Mouse (Mus musculus) embryonic stem cell, embryonic (primary cell): Measurements from ENCODE around the gene Htra2.

Experiments used
- CTCF ChIA-PET, 4 experiments: fragments of 300-600 bp in 2 of 4; fragments of 350-600 bp in 2 of 4; sonication (Branson Sonifier 250); formaldehyde crosslinking; loops; one replicate each; lab custom pipeline; 2022; ENCODE audit warnings: inconsistent platforms in 2 of 4; lab: Charles Lee
- POLR2A ChIA-PET, 4 experiments: fragments of 300-600 bp in 2 of 4; fragments of 350-600 bp in 2 of 4; sonication (Branson Sonifier 250); formaldehyde crosslinking; loops; one replicate each; lab custom pipeline; 2022; ENCODE audit warnings: antibody characterized with exemption in 4 of 4, inconsistent platforms in 1 of 4; lab: Charles Lee

Htra2 gene

GRCm38 (mm10) chr6:83008659-83009058 lies 46.4 kb downstream of the Htra2 start:
- ChIA-PET POLR2A (interaction anchor here in 1 of 4 experiments (1.0 kb wide), 1 partner anchor 22 kb away, joined by 3 read pairs; no protein-coding TSS in a partner anchor), CTCF (no interaction called here)

GRCm38 (mm10) chr6:83006114-83006513 lies 49.0 kb downstream of the Htra2 start:
- ChIA-PET POLR2A (interaction anchor here in 1 of 4 experiments (0.5 to 1.6 kb wide), 5 partner anchors 17 to 169 kb away, joined by 3 to 4 read pairs (median 3); partner anchors contain the start of genes Dok1 and Loxl3), CTCF (interaction anchor here (0.6 to 1.8 kb wide), 4 partner anchors 9 to 31 kb away, joined by 3 to 10 read pairs (median 6); no protein-coding TSS in a partner anchor)

DNA sequence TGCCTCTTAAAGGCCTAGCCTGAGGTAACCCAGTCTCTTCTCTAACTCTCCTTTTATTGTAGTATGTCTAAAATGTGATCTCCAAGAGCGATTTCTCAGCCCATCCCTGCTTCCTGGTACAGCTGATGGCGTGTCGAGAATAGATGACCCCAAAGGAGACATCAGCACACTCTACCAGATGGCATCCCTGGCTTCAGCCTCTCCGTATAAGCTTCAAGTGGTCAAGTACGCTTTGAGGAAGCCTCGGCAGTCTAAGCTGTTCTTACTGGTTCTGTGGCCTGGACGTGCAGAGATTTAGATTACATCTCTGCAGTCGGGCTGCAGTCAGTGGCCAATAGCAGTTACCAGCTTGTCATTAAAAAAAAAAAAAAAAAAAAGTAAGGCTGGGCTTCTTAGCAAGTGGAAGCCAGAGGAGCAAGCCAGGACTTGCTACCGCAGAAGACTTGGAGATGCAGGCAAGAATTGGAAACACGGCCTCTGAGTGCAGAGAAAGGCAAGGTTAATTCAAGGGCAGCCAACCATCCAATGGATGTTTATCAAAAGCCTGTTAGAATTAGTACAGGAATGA lies 49.5 kb downstream of the Htra2 start:
- ChIA-PET POLR2A (interaction anchor here in 2 of 4 experiments (0.5 to 1.6 kb wide), 11 partner anchors 9 to 170 kb away, joined by 3 to 7 read pairs (median 4); partner anchors contain the start of genes Htra2 (in 2 of the 2), Aup1 (in 1 of the 2), Dok1 (in 1 of the 2) and Loxl3 (in 1 of the 2)), CTCF (interaction anchor here (0.6 to 1.8 kb wide), 11 partner anchors 9 to 260 kb away, joined by 3 to 10 read pairs (median 3); no protein-coding TSS in a partner anchor)

DNA sequence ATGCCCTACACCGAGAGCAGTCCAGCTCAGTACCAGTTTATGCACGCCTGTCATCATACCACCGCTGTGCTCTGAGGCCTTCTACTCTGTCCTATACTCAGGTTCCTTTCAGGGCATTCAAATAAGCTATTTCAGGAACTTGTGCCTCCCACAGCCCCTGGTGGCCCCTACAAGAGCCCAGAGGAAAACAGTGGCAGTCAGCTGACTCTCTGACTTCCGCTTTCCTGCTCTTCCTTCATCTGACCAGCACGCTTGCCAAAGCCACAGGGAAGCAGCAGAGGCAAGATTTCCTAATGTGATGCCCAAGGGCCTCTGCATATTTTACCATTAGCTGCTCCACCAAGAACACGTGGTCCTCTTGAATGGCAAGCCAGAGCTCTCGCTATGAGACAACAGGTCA lies 50.2 kb downstream of the Htra2 start:
- POLR2A ChIA-PET: interaction anchor here in 2 of 4 experiments (0.7 to 1.6 kb wide), 8 partner anchors 9 to 231 kb away, joined by 3 to 7 read pairs (median 4); partner anchors contain the start of genes Htra2 (in 2 of the 2), Aup1 (in 1 of the 2), Pcgf1 (in 1 of the 2) and Wbp1 (in 1 of the 2)

GRCm38 (mm10) chr6:83004309-83004708 lies 50.8 kb downstream of the Htra2 start:
- POLR2A ChIA-PET: interaction anchor here in 2 of 4 experiments (1.1 to 1.6 kb wide), 8 partner anchors 8 to 231 kb away, joined by 3 to 7 read pairs (median 4); partner anchors contain the start of genes Aup1 (in 1 of the 2), Htra2 (in 1 of the 2), Pcgf1 (in 1 of the 2) and Wbp1 (in 1 of the 2)
- CTCF ChIA-PET: interaction anchor here in 3 of 4 experiments (0.5 to 1.8 kb wide), 3 partner anchors 8 to 267 kb away, joined by 3 to 8 read pairs (median 6); no protein-coding TSS in a partner anchor

More for the DNA sequence above, 50.2 kb downstream of the Htra2 start:
- CTCF ChIA-PET: interaction anchor here (0.5 to 1.8 kb wide), 8 partner anchors 8 to 268 kb away, joined by 3 to 8 read pairs (median 3); no protein-coding TSS in a partner anchor

- CTCF ChIA-PET: no interaction called here
These were observed 51.2 kb downstream of the Htra2 start for GRCm38 (mm10) chr6:83003850-83004249.

DNA sequence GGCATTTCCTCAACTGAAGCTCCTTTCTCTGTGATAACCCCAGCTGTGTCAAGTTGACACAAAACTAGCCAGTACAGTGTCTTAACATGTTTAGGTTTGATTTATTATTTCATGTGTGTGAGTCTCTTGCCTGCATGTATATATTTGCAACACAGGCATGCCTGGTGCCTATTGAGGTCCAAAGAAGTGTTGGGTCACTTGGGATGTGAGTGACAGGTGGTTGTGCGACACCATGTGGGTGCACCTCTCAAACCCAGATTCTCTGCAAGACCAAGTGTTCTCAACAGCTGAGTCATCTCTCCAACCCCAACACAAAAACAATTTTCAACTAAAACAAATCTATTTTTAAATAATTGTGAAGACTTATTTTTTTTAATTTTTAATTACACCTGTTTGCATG lies 52.0 kb downstream of the Htra2 start:
- ChIA-PET CTCF (no interaction called here), POLR2A (interaction anchor here in 1 of 4 experiments (1.1 kb wide), 1 partner anchor 12 kb away, joined by 3 read pairs; no protein-coding TSS in a partner anchor)

More at GRCm38 (mm10) chr6:83003850-83004249, 51.2 kb downstream of the Htra2 start:
- POLR2A ChIA-PET: interaction anchor here in 2 of 4 experiments (1.1 to 1.3 kb wide), 4 partner anchors 11 to 230 kb away, joined by 3 to 4 read pairs (median 3); partner anchors contain the start of gene Wbp1 (in 1 of the 2)
